Mouse (Mus musculus): Measurements from ENCODE around the gene Fam168a.
"Not testable (repeated sequence)": the region's sequence is repeated elsewhere in the genome, so short reads cannot be mapped to it uniquely, and the experiment has no call there.

Gene Fam168a

DNA sequence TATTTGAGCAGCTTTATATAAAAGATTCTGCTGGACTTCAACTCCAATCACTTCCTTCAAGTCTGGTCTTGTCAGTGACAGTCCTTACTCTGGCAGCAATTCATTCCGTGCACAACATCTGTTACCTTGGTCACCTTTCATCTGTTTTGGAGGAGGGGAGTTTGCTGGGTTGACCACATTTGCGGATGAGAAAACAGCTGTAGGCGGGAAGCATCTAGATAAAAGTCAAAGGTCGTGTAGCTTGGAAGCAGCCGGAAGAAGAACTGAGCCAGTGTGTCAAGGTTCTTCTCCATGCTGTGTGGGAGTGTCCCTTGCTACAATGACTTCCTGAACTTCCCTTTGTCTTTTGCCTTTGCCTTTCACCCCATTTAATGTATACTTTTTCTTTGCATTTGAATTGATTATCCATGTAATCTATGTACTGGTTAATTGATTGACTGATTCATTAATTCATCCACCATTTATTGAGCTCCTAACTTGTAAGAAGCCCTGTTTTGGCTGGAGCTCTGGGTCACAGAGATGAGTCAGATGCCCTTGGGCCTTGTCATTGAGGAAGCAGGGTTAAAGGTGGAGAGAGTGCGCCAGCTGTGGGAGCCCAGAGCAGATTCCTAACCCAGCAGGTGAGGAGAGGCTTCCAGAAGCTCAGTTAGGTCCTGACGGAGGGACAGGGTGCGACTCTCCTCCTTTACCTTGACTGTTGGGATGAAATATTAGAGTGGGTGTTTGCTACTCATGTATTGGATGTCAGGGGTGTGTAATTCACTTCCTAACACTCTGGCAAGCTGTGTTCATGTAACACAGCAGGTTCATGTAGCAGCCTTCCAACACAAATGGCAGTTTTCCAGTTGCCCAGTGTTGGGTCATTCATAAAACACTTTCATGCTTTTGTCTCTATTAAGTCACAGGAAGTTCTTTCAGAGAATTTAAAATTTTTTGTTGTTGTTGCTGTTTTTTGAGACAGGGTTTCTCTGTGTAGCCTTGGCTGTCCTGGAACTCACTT lies 6.4 kb upstream of the Fam168a start:
- DNase-seq (ENCODE audit: low read depth, low spot score), result no peak

- no peak for DNase-seq (ENCODE audit: low read depth, low spot score)
These were observed 547 bp downstream of the Fam168a start for GRCm38 (mm10) chr7:100706883-100707480.

- DNase-seq (ENCODE audit: low read depth, low spot score), result no peak
These were observed 12.3 kb downstream of the Fam168a start for GRCm38 (mm10) chr7:100718741-100719140.

GRCm38 (mm10) chr7:100722268-100722667 lies 15.8 kb downstream of the Fam168a start:
- no peak for DNase-seq (ENCODE audit: low read depth, low spot score)

- DNase-seq (ENCODE audit: low read depth, low spot score), result no peak
These were observed 17.2 kb downstream of the Fam168a start for GRCm38 (mm10) chr7:100723453-100724294.

DNA sequence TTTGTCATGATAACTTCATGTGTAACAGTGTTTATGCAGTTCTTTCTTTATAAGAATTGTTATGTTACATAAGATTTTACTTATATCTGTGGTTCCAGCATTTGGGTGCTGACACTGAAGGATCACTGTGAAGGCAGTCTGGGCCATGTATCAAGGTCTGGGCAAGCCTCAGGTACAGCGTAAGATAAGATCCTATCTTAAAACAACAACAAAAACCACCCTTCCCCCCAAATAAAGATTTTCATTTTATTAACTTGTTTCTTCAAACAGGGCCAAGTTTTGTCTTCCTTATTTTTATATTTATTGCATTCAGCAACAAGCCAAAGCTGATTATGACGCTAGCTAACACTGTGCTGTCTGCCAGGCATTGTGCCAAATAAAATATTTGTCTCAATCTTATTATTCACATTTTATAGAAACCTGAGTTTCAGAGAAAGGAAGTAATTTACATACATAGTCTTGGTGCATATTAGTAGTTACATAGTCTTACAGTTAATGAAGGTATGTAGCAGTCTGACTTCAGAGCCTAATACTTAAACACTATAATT lies 21.2 kb downstream of the Fam168a start:
- no peak for DNase-seq (ENCODE audit: low read depth, low spot score)

GRCm38 (mm10) chr7:100729778-100730177 lies 23.3 kb downstream of the Fam168a start:
- DNase-seq (ENCODE audit: low read depth, low spot score), result no peak

- DNase-seq (ENCODE audit: low read depth, low spot score), result no peak
These were observed 26.1 kb downstream of the Fam168a start for GRCm38 (mm10) chr7:100732341-100733050.

- no peak for DNase-seq (ENCODE audit: low read depth, low spot score)
These were observed 26.8 kb downstream of the Fam168a start for GRCm38 (mm10) chr7:100733051-100733813.

DNA sequence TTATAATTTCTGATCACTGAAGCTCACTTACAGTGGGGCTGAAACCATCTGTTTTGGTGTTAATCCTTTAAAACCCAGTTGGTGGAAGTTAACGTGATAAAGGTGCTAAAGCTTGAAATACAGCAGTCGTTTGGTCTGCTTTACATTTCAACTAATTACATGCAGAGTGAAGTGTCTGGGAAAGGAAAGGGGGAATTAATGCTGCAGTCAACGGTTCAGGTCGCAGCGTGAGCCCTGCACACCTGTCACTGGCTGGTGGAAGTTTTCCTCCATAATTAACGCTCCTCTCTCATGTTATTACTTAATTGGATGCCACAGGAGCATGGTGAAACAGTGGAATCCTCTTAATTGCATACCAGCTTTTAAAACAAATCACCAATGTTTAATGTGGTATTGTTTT lies 27.8 kb downstream of the Fam168a start:
- no peak for DNase-seq (ENCODE audit: low read depth, low spot score)

DNA sequence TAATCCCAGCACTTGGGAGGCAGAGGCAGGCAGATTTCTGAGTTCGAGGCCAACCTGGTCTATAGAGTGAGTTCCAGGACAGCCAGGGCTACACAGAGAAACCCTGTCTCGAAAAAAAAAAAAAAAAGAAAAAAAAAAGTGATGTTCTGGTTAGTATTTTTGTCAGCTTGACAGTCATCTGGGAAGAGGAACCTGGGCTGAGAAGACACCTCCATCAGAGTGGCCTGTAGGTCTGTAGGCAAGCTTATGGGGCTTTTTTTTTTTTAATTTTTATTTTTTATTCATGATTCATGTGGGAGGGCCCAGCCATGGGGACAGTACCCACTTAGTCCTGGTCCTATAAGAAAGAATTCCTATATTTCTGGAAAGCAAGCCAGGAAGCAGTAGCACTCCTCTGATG lies 28.5 kb downstream of the Fam168a start:
- DNase-seq (ENCODE audit: low read depth, low spot score), result not testable (repeated sequence)

DNA sequence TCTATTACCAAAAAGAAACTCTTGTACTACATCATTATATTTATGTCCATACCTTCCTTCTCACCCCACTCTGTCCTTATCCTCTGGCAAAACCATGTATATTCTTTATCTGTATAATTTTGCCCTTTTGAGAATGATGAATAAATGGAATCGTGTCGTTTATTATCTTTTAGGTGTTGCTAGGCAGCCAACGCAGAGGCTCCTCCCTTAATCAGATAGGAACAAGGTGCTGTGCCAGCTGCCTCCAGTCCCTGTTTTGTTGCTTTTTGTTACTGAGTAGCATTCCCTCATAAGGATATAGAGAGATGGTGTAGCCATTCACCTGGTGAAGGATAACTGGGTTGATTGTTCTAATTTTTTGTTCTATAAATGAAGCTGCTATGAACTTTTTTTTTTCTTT lies 29.7 kb downstream of the Fam168a start:
- peak; percentile 8 for DNase-seq (ENCODE audit: low read depth, low spot score)

- no peak for DNase-seq (ENCODE audit: low read depth, low spot score)
These were observed 37.9 kb downstream of the Fam168a start for GRCm38 (mm10) chr7:100744372-100744771.

- DNase-seq (ENCODE audit: low read depth, low spot score), result no peak
These were observed 43.7 kb downstream of the Fam168a start for GRCm38 (mm10) chr7:100750101-100750500.

GRCm38 (mm10) chr7:100758718-100759117 lies 52.3 kb downstream of the Fam168a start:
- DNase-seq (ENCODE audit: low read depth, low spot score), result no peak

DNA sequence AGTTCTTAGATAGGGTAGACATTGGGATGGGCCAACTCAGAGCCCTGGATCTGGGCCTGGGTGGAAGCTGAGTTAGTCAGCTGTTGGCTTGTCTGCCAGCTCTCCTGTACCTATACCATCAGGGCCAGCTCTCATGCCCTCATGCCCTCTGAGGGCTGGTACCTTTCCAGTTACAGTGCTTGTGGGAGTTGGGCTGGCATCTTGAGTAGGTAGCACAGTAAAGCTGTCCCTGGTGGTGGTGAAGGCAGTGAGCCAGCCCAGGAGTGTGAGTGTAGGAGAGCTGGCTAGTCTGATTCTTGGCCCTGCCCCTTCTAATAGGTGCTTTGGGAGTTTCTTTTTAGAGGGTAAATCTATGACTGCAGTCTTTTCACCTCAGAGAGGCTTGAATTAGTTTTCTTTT lies 56.3 kb downstream of the Fam168a start:
- DNase-seq (ENCODE audit: low read depth, low spot score), result no peak

- no peak for DNase-seq (ENCODE audit: low read depth, low spot score)
These were observed 61.1 kb downstream of the Fam168a start for GRCm38 (mm10) chr7:100767568-100767967.

DNA sequence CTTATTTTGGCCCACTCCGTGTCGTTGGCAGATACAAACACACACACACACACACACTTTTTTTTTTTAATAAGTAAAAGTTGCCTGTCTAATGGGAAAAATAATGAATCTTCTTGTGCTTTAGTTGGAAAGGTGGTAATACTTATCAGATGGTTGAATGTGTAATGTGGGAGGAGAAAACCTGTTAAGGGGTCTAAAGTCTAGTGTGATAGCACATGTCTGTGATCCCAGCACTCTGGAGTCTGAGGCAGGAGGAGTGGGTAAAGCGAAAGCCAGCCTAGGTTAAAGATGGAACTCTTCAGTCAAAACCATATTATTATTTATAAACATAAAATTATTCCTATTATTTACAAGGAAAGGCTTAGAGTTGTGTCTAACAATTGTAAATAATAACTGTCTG lies 61.6 kb downstream of the Fam168a start:
- DNase-seq (ENCODE audit: low read depth, low spot score), result no peak

GRCm38 (mm10) chr7:100769534-100770083 lies 63.2 kb downstream of the Fam168a start:
- DNase-seq (ENCODE audit: low read depth, low spot score), result no peak
